Mouse (Mus musculus) midbrain, postnatal 0 days (tissue): Measurements from ENCODE around the gene Itgb1bp1. TPM values are rescaled to one million over a fixed set of nuclear protein-coding genes. Genes with fewer than 3 reads are reported as not detected.

ENCODE experiments used
- ATAC-seq: fragments of 200-750 bp; cut with Nextera tagmentation; 2 replicates; pipeline ENCODE4 v1.8.0; 2017; ENCODE audit warnings: moderate number of reproducible peaks, mild to moderate bottlenecking, moderate TSS enrichment, moderate library complexity; ENCODE audit not compliant: low FRiP score
- DNase-seq: peaks from one replicate; pipeline ENCODE4 v3.0.0-alpha.2; 2015; ENCODE audit warnings: low spot score
- H3K27ac ChIP-seq: fragments of 300-500 bp; sonication (generic); 2 replicates; pipeline ENCODE4 v1.5.1; 2014; ENCODE audit warnings: low read depth, mild to moderate bottlenecking, low read length, mixed read lengths
- H3K27me3 ChIP-seq: fragments of 300-500 bp; sonication (generic); 2 replicates; pipeline ENCODE4 v1.6.1; 2014; ENCODE audit warnings: low read length, control low read depth, mixed read lengths; ENCODE audit not compliant: insufficient read depth
- H3K36me3 ChIP-seq: fragments of 300-500 bp; sonication (generic); 2 replicates; pipeline ENCODE4 v1.6.1; 2014; ENCODE audit warnings: low read length, control low read depth, mixed read lengths; ENCODE audit not compliant: insufficient read depth
- H3K4me1 ChIP-seq: fragments of 300-500 bp; sonication (generic); 2 replicates; pipeline ENCODE4 v1.6.1; 2014; ENCODE audit warnings: mild to moderate bottlenecking, control low read depth, antibody characterized with exemption, low read length, mixed read lengths; ENCODE audit not compliant: insufficient read depth
- H3K4me2 ChIP-seq: fragments of 300-500 bp; sonication (generic); 2 replicates; pipeline ENCODE4 v1.6.1; 2014; ENCODE audit warnings: low read depth, mild to moderate bottlenecking, low read length, mixed read lengths; ENCODE audit not compliant: poor library complexity, severe bottlenecking
- H3K4me3 ChIP-seq: fragments of 300-500 bp; sonication (generic); 2 replicates; pipeline ENCODE4 v1.5.1; 2014; ENCODE audit warnings: low read depth, mild to moderate bottlenecking, low read length, moderate library complexity
- H3K9ac ChIP-seq: fragments of 300-500 bp; sonication (generic); replicated peaks from 2 replicates; pipeline ENCODE4 v1.6.1; 2014; ENCODE audit warnings: mild to moderate bottlenecking, low read length, moderate library complexity, mixed read lengths; ENCODE audit not compliant: poor library complexity, severe bottlenecking
- H3K9me3 ChIP-seq: fragments of 300-500 bp; sonication (generic); 2 replicates; pipeline ENCODE4 v1.6.1; 2016; ENCODE audit warnings: low read length, control low read depth
- CTCF ChIP-seq: IDR thresholded peaks from 2 replicates; pipeline ENCODE4 v1.5.1; 2016; ENCODE audit warnings: antibody characterized with exemption, mild to moderate bottlenecking
- WGBS: fragments of 180-500 bp; shearing (Covaris S2); extraction: QIAGEN DNeasy Blood & Tissue Kit; methylation state at CpG from one replicate; pipeline ENCODE4 v1.1.7; 2014; 5-methylcytosine and 5-hydroxymethylcytosine counted together
- polyA plus RNA-seq: library from polyadenylated mRNA; unstranded; fragments of >200 nt; fragmentation: Nextera tagmentation; extraction: Ambion mirVana; gene quantifications from 2 replicates; pipeline ENCODE4 v1.2.1, GENCODE M21; 2015
- total RNA-seq: library from RNA; depleted of rRNA; stranded (reverse); fragments of >200 nt; gene quantifications from 2 replicates; pipeline ENCODE4 v1.2.3, GENCODE M21; 2014

The Itgb1bp1 gene
- total and polyA plus RNA-seq, 2 experiments from 2014 or later: 17.5 to 30.0 TPM

DNA sequence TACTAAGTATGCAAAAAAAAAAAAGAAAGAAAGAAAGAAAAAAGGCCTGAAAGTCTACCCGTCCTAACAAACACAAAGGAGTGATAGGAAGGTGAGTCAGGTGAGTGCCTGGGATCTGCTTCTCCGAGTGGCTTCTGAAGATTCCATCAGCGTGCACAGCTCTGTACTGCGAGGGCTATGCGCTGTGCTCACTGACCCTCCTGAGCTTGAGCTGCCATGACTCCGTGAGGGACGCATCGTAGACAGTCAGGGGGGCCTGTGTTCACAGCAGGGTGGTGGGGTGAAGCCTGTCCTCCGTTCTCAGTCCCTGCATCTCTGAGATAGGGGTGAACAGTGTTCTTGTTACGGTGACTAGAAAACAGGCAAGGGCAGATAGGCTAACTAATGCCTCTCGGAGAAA lies 12.8 kb upstream of the Itgb1bp1 start:
- WGBS: 96% methylated on average over 11 of the region's 11 CpGs
- Histone ChIP-seq H3K4me3 (no peak overlapping the region), H3K36me3 (peaks cover 79% of the 10 kb centered on the region), H3K9me3 (no peaks in the 10 kb centered on the region), H3K9ac (no peak overlapping the region), H3K27me3 (no peaks in the 10 kb centered on the region), H3K4me1 (no peaks in the 10 kb centered on the region), H3K4me2 (no peak overlapping the region), H3K27ac (no peak overlapping the region)
- no peak for ATAC-seq
- no peak for DNase-seq
- no peak for TF ChIP-seq CTCF

DNA sequence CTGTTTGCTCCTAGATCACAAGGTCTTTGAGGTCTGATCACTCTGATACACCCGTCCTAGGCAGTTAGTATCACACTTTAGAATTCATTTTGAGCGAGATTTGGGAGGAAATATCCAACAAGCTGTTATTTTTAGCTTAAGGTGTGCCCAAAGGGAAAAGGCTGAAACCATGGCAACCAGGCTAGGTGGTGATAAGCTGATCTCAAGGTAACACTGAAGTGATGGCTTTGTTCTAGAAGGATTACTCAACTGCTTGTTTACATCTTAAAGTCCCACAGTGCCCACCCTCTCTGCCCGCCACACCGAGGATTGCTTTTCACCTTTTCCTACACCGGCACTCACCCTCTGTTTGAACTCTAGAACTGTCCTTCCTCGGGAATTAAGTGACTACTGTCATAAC lies 3.6 kb upstream of the Itgb1bp1 start:
- no peak overlapping the region for H3K27ac ChIP-seq
- no peak for ATAC-seq
- peaks cover 37% of the 10 kb centered on the region for H3K36me3 ChIP-seq

GRCm38 (mm10) chr12:21288716-21289395 lies 2.8 kb upstream of the Itgb1bp1 start:
- no peaks in the 10 kb centered on the region for H3K9me3 ChIP-seq
- H3K27me3 ChIP-seq: no peaks in the 10 kb centered on the region
- H3K36me3 ChIP-seq: peaks cover 29% of the 10 kb centered on the region
- DNase-seq (no peak), ATAC-seq (no peak)
- H3K4me2 ChIP-seq: no peak overlapping the region
- no peak overlapping the region for H3K9ac ChIP-seq
- H3K4me3 ChIP-seq: no peak overlapping the region
- 89% methylated on average over 3 of the region's 3 CpGs for WGBS
- TF ChIP-seq CTCF: no peak
- peaks cover 14% of the 10 kb centered on the region for H3K4me1 ChIP-seq
- no peak overlapping the region for H3K27ac ChIP-seq

More for the DNA sequence above, 3.6 kb upstream of the Itgb1bp1 start:
- WGBS: 81% methylated on average over 6 of the region's 6 CpGs
- H3K4me2 ChIP-seq: no peak overlapping the region
- no peaks in the 10 kb centered on the region for H3K27me3 ChIP-seq
- no peak overlapping the region for H3K9ac ChIP-seq
- no peak overlapping the region for H3K4me3 ChIP-seq
- no peaks in the 10 kb centered on the region for H3K9me3 ChIP-seq
- no peak for TF ChIP-seq CTCF
- peaks cover 14% of the 10 kb centered on the region for H3K4me1 ChIP-seq
- peak; percentile 15 for DNase-seq

- peaks cover 14% of the 10 kb centered on the region for H3K4me1 ChIP-seq
- H3K4me2 ChIP-seq: peak overlapping the region; percentile 78
- peak overlapping the region; percentile 89 for H3K27ac ChIP-seq
- DNase-seq (peak; percentile 42), ATAC-seq (peak; percentile 50)
- H3K9me3 ChIP-seq: no peaks in the 10 kb centered on the region
- H3K9ac ChIP-seq: peak overlapping the region; percentile 84
- 34% methylated on average over 18 of the region's 18 CpGs for WGBS
- H3K27me3 ChIP-seq: no peaks in the 10 kb centered on the region
- peak overlapping the region; percentile 85 for H3K4me3 ChIP-seq
- no peak for TF ChIP-seq CTCF
- peaks cover 15% of the 10 kb centered on the region for H3K36me3 ChIP-seq
Observed at GRCm38 (mm10) chr12:21286712-21287650, 897 bp upstream of the Itgb1bp1 start.

DNA sequence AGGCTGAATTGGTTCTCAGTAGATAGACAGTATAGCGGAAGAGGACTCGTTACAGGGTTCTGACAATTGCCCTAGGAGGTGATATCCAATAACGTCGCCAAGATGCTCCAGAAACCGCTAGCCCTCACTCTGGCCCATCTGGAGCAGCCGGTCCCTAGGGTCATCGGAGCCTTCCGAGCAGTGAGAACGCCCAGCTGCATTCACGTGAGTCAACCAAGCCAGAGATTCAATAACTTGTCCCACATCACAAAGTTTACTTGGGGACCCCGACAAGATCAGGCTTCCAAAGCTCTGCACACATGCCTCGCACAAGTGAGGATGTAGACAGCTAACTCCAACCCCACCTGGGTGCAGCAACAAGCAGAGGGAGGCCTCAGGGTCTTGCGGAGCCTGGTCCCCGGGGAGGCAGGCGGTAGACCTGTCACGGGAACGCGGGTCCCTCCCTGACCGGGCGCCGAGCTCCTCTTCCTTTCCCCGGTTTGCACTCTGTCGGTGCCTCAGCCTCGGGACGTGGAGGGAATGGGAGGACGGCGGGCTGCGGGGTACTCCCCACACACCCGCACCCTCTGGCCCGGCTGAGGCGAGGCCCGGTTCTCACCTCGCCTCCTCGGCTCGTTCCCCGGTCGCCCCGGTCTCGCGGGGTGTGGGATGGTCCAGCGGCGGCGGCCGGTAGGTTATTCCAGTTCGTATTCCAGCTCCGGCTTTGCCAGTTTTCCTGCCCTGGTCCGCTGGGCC lies 409 bp downstream of the Itgb1bp1 start:
- peak overlapping the region; percentile 87 for H3K4me2 ChIP-seq
- no peaks in the 10 kb centered on the region for H3K27me3 ChIP-seq
- H3K4me1 ChIP-seq: peaks cover 14% of the 10 kb centered on the region
- H3K36me3 ChIP-seq: peaks cover 9% of the 10 kb centered on the region
- no peak for TF ChIP-seq CTCF
- ATAC-seq (peak; percentile 86), DNase-seq (peak; percentile 58)
- H3K27ac ChIP-seq: peak overlapping the region; percentile 63
- H3K9ac ChIP-seq: peak overlapping the region; percentile 74
- no peaks in the 10 kb centered on the region for H3K9me3 ChIP-seq
- peak overlapping the region; percentile 85 for H3K4me3 ChIP-seq
- WGBS: under 1% methylated on average over 44 of the region's 47 CpGs
